Mouse (Mus musculus) thymus, postnatal 4 days (tissue): ENCODE results near the gene Defb21.
A peak's percentile ranks its signal among the peaks of the same experiment; 100 is the strongest.

Experiments used
- DNase-seq: peaks from one replicate; pipeline ENCODE4 v3.0.0; 2021

Defb21 gene

GRCm38 (mm10) chr2:152572114-152572794 lies at the start of gene Defb21:
Gene Defb21, plus strand, starts transcription at chr2:152572744.
- DNase-seq: peak; percentile 57

GRCm38 (mm10) chr2:152539944-152540710 lies 32.4 kb upstream of the Defb21 start, which contains the start of gene Defb29:
Gene Defb29, minus strand, starts transcription at chr2:152540098.
- DNase-seq: peak; percentile 18

- DNase-seq: no peak
These were observed 30.6 kb upstream of the Defb21 start for GRCm38 (mm10) chr2:152541979-152542378.

GRCm38 (mm10) chr2:152542897-152543296 lies 29.6 kb upstream of the Defb21 start:
- DNase-seq: no peak

GRCm38 (mm10) chr2:152543478-152543877 lies 29.1 kb upstream of the Defb21 start:
- no peak for DNase-seq

- peak; percentile 33 for DNase-seq
These were observed 27.9 kb upstream of the Defb21 start for GRCm38 (mm10) chr2:152544691-152545090.

- no peak for DNase-seq
These were observed 24.4 kb upstream of the Defb21 start for GRCm38 (mm10) chr2:152548124-152548523.

- peak; percentile 60 for DNase-seq
These were observed 18.6 kb upstream of the Defb21 start for GRCm38 (mm10) chr2:152553774-152554423.

- no peak for DNase-seq
These were observed 15.9 kb upstream of the Defb21 start for GRCm38 (mm10) chr2:152556655-152557054.

- DNase-seq: no peak
These were observed 3.5 kb upstream of the Defb21 start, which contains the start of gene Gm17416 for GRCm38 (mm10) chr2:152569038-152569437. Gene Gm17416, plus strand, starts transcription at chr2:152569338.

- no peak for DNase-seq
These were observed 2.7 kb upstream of the Defb21 start for GRCm38 (mm10) chr2:152569881-152570280.

- DNase-seq: no peak
These were observed 2.2 kb upstream of the Defb21 start for GRCm38 (mm10) chr2:152570313-152570712.

- no peak for DNase-seq
These were observed 940 bp downstream of the Defb21 start for GRCm38 (mm10) chr2:152573484-152573883.

GRCm38 (mm10) chr2:152580107-152580506 lies 7.6 kb downstream of the Defb21 start, which contains the start of gene Defb19:
Gene Defb19, minus strand, starts transcription at chr2:152580312.
- DNase-seq: no peak

GRCm38 (mm10) chr2:152580612-152581011 lies 8.1 kb downstream of the Defb21 start:
- no peak for DNase-seq

- peak; percentile 41 for DNase-seq
These were observed 14.5 kb downstream of the Defb21 start for GRCm38 (mm10) chr2:152586926-152587560.

- no peak for DNase-seq
These were observed 15.9 kb downstream of the Defb21 start for GRCm38 (mm10) chr2:152588450-152588849.

- DNase-seq: no peak
These were observed 16.5 kb downstream of the Defb21 start for GRCm38 (mm10) chr2:152589021-152589420.

GRCm38 (mm10) chr2:152599299-152599698 lies 26.8 kb downstream of the Defb21 start, which contains the start of gene Defb45:
Gene Defb45, minus strand, starts transcription at chr2:152599399.
- no peak for DNase-seq

GRCm38 (mm10) chr2:152600076-152600475 lies 27.5 kb downstream of the Defb21 start:
- no peak for DNase-seq

GRCm38 (mm10) chr2:152601275-152601960 lies 28.9 kb downstream of the Defb21 start:
- no peak for DNase-seq

GRCm38 (mm10) chr2:152604057-152604456 lies 31.5 kb downstream of the Defb21 start, which contains the start of gene Defb36:
Gene Defb36, plus strand, starts transcription at chr2:152604327.
- DNase-seq: peak; percentile 56
